Mouse (Mus musculus) liver, embryonic 12.5 days (tissue): ENCODE measurements at regions not wholly inside any gene's neighbourhood (a gene's known extent, or its start where the extent isn't known, plus 50 kb on each side); places are given as distances from the start of the nearest gene placed in this dataset.
A peak's percentile ranks its signal among the peaks of the same experiment; 100 is the strongest.

Source experiments
- ATAC-seq: fragments of 200-750 bp; cut with Nextera tagmentation; 2 replicates; pipeline ENCODE4 v1.8.0; 2017; ENCODE audit warnings: moderate number of reproducible peaks, mild to moderate bottlenecking, moderate library complexity
- H3K27ac ChIP-seq: fragments of 300-500 bp; sonication (generic); 2 replicates; pipeline ENCODE4 v1.5.1; 2016; ENCODE audit warnings: mild to moderate bottlenecking
- H3K27me3 ChIP-seq: fragments of 300-500 bp; sonication (generic); replicated peaks from 2 replicates; pipeline ENCODE4 v1.6.1; 2016; ENCODE audit warnings: mild to moderate bottlenecking, moderate library complexity
- H3K36me3 ChIP-seq: fragments of 300-500 bp; sonication (generic); 2 replicates; pipeline ENCODE4 v1.6.1; 2016; ENCODE audit warnings: mild to moderate bottlenecking, moderate library complexity
- H3K4me1 ChIP-seq: fragments of 300-500 bp; sonication (generic); 2 replicates; pipeline ENCODE4 v1.6.1; 2016
- H3K4me2 ChIP-seq: fragments of 300-500 bp; sonication (generic); 2 replicates; pipeline ENCODE4 v1.6.1; 2016; ENCODE audit warnings: mild to moderate bottlenecking, moderate library complexity
- H3K4me3 ChIP-seq: fragments of 300-500 bp; sonication (generic); 2 replicates; pipeline ENCODE4 v1.5.1; 2016; ENCODE audit warnings: mild to moderate bottlenecking, moderate library complexity
- H3K9ac ChIP-seq: fragments of 300-500 bp; sonication (generic); 2 replicates; pipeline ENCODE4 v1.6.1; 2016; ENCODE audit warnings: mild to moderate bottlenecking, moderate library complexity
- H3K9me3 ChIP-seq: fragments of 300-500 bp; sonication (generic); replicated peaks from 2 replicates; pipeline ENCODE4 v1.6.1; 2016; ENCODE audit warnings: mild to moderate bottlenecking, moderate library complexity
- WGBS: fragments of 180-500 bp; shearing (Covaris S2); methylation state at CpG from one replicate; pipeline ENCODE4 v1.1.7; 2016; ENCODE audit not compliant: insufficient replicate concordance; 5-methylcytosine and 5-hydroxymethylcytosine counted together

GRCm38 (mm10) chr3:65478215-65478614 is 50.0 kb upstream of the Tiparp start:
- Histone ChIP-seq H3K36me3 (no peaks in the 10 kb centered on the region), H3K4me1 (no peaks in the 10 kb centered on the region), H3K27me3 (no peaks in the 10 kb centered on the region), H3K9me3 (no peaks in the 10 kb centered on the region), H3K9ac (no peak overlapping the region), H3K27ac (no peak overlapping the region), H3K4me3 (no peak overlapping the region), H3K4me2 (no peak overlapping the region)
- ATAC-seq: no peak
- WGBS: 69% methylated on average over 6 of the region's 6 CpGs

- H3K27me3 ChIP-seq: no peaks in the 10 kb centered on the region
- ATAC-seq: no peak
- no peaks in the 10 kb centered on the region for H3K4me1 ChIP-seq
- 55% methylated on average over 4 of the region's 4 CpGs for WGBS
- no peaks in the 10 kb centered on the region for H3K36me3 ChIP-seq
- H3K9ac ChIP-seq: no peak overlapping the region
- H3K4me2 ChIP-seq: no peak overlapping the region
- H3K4me3 ChIP-seq: no peak overlapping the region
- H3K27ac ChIP-seq: no peak overlapping the region
- no peaks in the 10 kb centered on the region for H3K9me3 ChIP-seq
These were observed 51.1 kb upstream of the Tiparp start for GRCm38 (mm10) chr3:65477111-65477510.

- ATAC-seq: no peak
- 89% methylated on average over 19 of the region's 19 CpGs for WGBS
- Histone ChIP-seq H3K36me3 (no peaks in the 10 kb centered on the region), H3K9me3 (no peaks in the 10 kb centered on the region), H3K4me2 (no peak overlapping the region), H3K4me1 (no peaks in the 10 kb centered on the region), H3K9ac (no peak overlapping the region), H3K27ac (no peak overlapping the region), H3K4me3 (no peak overlapping the region), H3K27me3 (no peaks in the 10 kb centered on the region)
These were observed 51.9 kb upstream of the Tiparp start for GRCm38 (mm10) chr3:65476091-65476953.

GRCm38 (mm10) chr3:65474585-65474984 is 53.6 kb upstream of the Tiparp start:
- Histone ChIP-seq H3K36me3 (no peaks in the 10 kb centered on the region), H3K4me1 (no peaks in the 10 kb centered on the region), H3K9me3 (no peaks in the 10 kb centered on the region), H3K4me3 (no peak overlapping the region), H3K27me3 (no peaks in the 10 kb centered on the region), H3K27ac (no peak overlapping the region), H3K4me2 (no peak overlapping the region), H3K9ac (no peak overlapping the region)
- 66% methylated on average over 7 of the region's 7 CpGs for WGBS
- no peak for ATAC-seq

- ATAC-seq: no peak
- Histone ChIP-seq H3K4me1 (no peaks in the 10 kb centered on the region), H3K4me3 (no peak overlapping the region), H3K9ac (no peak overlapping the region), H3K36me3 (no peaks in the 10 kb centered on the region), H3K27ac (no peak overlapping the region), H3K9me3 (no peaks in the 10 kb centered on the region), H3K27me3 (no peaks in the 10 kb centered on the region), H3K4me2 (no peak overlapping the region)
- 86% methylated on average over 7 of the region's 7 CpGs for WGBS
These were observed 56.4 kb upstream of the Tiparp start for GRCm38 (mm10) chr3:65471796-65472195.

GRCm38 (mm10) chr3:65469207-65469606 is 59.0 kb upstream of the Tiparp start:
- no peak for ATAC-seq
- Histone ChIP-seq H3K9me3 (no peaks in the 10 kb centered on the region), H3K4me3 (no peak overlapping the region), H3K27ac (no peak overlapping the region), H3K4me2 (no peak overlapping the region), H3K27me3 (no peaks in the 10 kb centered on the region), H3K9ac (no peak overlapping the region), H3K36me3 (no peaks in the 10 kb centered on the region), H3K4me1 (no peaks in the 10 kb centered on the region)
- WGBS: 56% methylated on average over 4 of the region's 4 CpGs

GRCm38 (mm10) chr3:65464769-65465168 is 63.4 kb upstream of the Tiparp start:
- Histone ChIP-seq H3K27ac (no peak overlapping the region), H3K9ac (no peak overlapping the region), H3K4me2 (no peak overlapping the region), H3K9me3 (no peaks in the 10 kb centered on the region), H3K36me3 (no peaks in the 10 kb centered on the region), H3K4me1 (no peaks in the 10 kb centered on the region), H3K27me3 (no peaks in the 10 kb centered on the region), H3K4me3 (no peak overlapping the region)
- 50% methylated on average over 5 of the region's 5 CpGs for WGBS
- no peak for ATAC-seq

- 54% methylated on average over 4 of the region's 4 CpGs for WGBS
- Histone ChIP-seq H3K9me3 (no peaks in the 10 kb centered on the region), H3K4me1 (no peaks in the 10 kb centered on the region), H3K9ac (no peak overlapping the region), H3K4me3 (no peak overlapping the region), H3K27ac (no peak overlapping the region), H3K36me3 (no peaks in the 10 kb centered on the region), H3K27me3 (no peaks in the 10 kb centered on the region), H3K4me2 (no peak overlapping the region)
- ATAC-seq: no peak
These were observed 67.3 kb upstream of the Tiparp start for GRCm38 (mm10) chr3:65460936-65461335.

- Histone ChIP-seq H3K9me3 (no peaks in the 10 kb centered on the region), H3K36me3 (no peaks in the 10 kb centered on the region), H3K4me3 (no peak overlapping the region), H3K4me2 (no peak overlapping the region), H3K27me3 (no peaks in the 10 kb centered on the region), H3K9ac (no peak overlapping the region), H3K4me1 (no peaks in the 10 kb centered on the region), H3K27ac (no peak overlapping the region)
- ATAC-seq: no peak
- 56% methylated on average over 5 of the region's 5 CpGs for WGBS
These were observed 67.3 kb upstream of the Ssr3 start for GRCm38 (mm10) chr3:65459702-65460101.

- Histone ChIP-seq H3K4me1 (no peaks in the 10 kb centered on the region), H3K36me3 (no peaks in the 10 kb centered on the region), H3K27me3 (no peaks in the 10 kb centered on the region), H3K4me2 (no peak overlapping the region), H3K9ac (no peak overlapping the region), H3K9me3 (no peaks in the 10 kb centered on the region), H3K27ac (no peak overlapping the region), H3K4me3 (no peak overlapping the region)
- WGBS: 59% methylated on average over 6 of the region's 6 CpGs
- ATAC-seq: no peak
These were observed 65.5 kb upstream of the Ssr3 start for GRCm38 (mm10) chr3:65457931-65458330.

GRCm38 (mm10) chr3:65455597-65456284 is 63.3 kb upstream of the Ssr3 start:
- no peak overlapping the region for H3K4me2 ChIP-seq

GRCm38 (mm10) chr3:65454301-65454700 is 61.9 kb upstream of the Ssr3 start:
- 68% methylated on average over 7 of the region's 7 CpGs for WGBS
- no peaks in the 10 kb centered on the region for H3K36me3 ChIP-seq

More at GRCm38 (mm10) chr3:65455597-65456284, 63.3 kb upstream of the Ssr3 start:
- Histone ChIP-seq H3K4me3 (no peak overlapping the region), H3K4me1 (no peaks in the 10 kb centered on the region), H3K27ac (peak overlapping the region; percentile 50; the same call in 1 of the 2 replicates), H3K9ac (no peak overlapping the region), H3K36me3 (no peaks in the 10 kb centered on the region), H3K9me3 (no peaks in the 10 kb centered on the region), H3K27me3 (no peaks in the 10 kb centered on the region)
- 64% methylated on average over 14 of the region's 14 CpGs for WGBS
- ATAC-seq: no peak

More at GRCm38 (mm10) chr3:65454301-65454700, 61.9 kb upstream of the Ssr3 start:
- Histone ChIP-seq H3K4me2 (no peak overlapping the region), H3K9ac (no peak overlapping the region), H3K9me3 (no peaks in the 10 kb centered on the region), H3K27me3 (no peaks in the 10 kb centered on the region), H3K4me1 (no peaks in the 10 kb centered on the region), H3K4me3 (no peak overlapping the region), H3K27ac (no peak overlapping the region)
- ATAC-seq: no peak
